Comparison of ENCODE assay signal across 24 mouse cellular contexts in the genomic region with DNA sequence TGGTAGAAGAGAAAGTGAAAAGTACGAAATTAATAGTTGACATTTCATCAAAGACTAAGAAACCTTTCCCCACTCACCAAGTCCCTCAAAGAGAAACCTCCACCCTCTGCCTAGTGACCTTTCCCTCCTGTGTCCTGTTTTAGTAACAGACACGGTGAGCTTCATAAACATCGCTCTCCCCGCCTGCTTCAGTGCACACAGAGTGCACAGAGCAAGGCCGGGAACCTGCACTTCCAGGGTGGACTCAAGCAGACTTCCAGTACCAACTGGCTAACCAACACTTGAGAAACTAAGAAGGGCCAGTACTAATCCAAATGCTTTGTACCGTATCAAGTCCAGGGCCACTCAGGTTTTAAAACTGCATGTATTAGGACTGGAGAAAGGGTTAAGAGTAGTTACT. TPM values are rescaled to one million over a fixed set of nuclear protein-coding genes. Genes with fewer than 3 reads are reported as not detected.
DNase-seq lines count a peak whose midpoint lies in the region; ATAC-seq and TF ChIP-seq lines count a peak whose summit lies in the region.
"Had no signal": no experiment of that assay in that cellular context is flagged by ENCODE, and none has a peak within 500 bp of the region (broad histone marks: within the 10 kb centered on the region; RNA-seq: fewer than 3 reads in every experiment).

No protein-coding gene starts in this region.

- TF ChIP-seq CTCF in liver, adult 2 months (IDR thresholded peaks at IDR 0.05; ENCODE audit: low read depth, low read length), result no peak
- no peak for TF ChIP-seq CTCF in kidney, postnatal 0 days (IDR thresholded peaks at IDR 0.05; ENCODE audit: low read depth)

- ATAC-seq in hindbrain, embryonic 16.5 days, result no peak
- no peak for ATAC-seq in liver, embryonic 11.5 days (replicated peaks; ENCODE audit: low FRiP score)
- ATAC-seq in kidney, postnatal 0 days (replicated peaks; ENCODE audit: low FRiP score, low read depth), result peak; percentile 63
- ATAC-seq: forebrain, embryonic 16.5 days; liver, embryonic 12.5 days had no signal

- peaks cover 45% of the 10 kb centered on the region for H3K4me1 ChIP-seq in hindbrain, embryonic 10.5 days (replicated peaks)
- H3K4me1 ChIP-seq in hindbrain, embryonic 16.5 days (ENCODE audit: control insufficient read depth, insufficient read depth, low read depth, low read length), result peaks cover 8% of the 10 kb centered on the region
- H3K4me1 ChIP-seq in liver, adult 2 months (ENCODE audit: control insufficient read depth, insufficient read depth, low read length), result peaks cover 27% of the 10 kb centered on the region
- no peaks in the 10 kb centered on the region for H3K4me1 ChIP-seq in liver, embryonic 11.5 days (replicated peaks; ENCODE audit: control insufficient read depth, insufficient read depth, low read length)
- peaks cover 26% of the 10 kb centered on the region; the same call in 1 of the 2 replicates for H3K4me1 ChIP-seq in kidney, postnatal 0 days (replicated peaks; ENCODE audit: insufficient read depth, low read length)

- peaks cover 33% of the 10 kb centered on the region; the same call in 1 of the 2 replicates for H3K79me2 ChIP-seq in liver, adult 2 months (ENCODE audit: control insufficient read depth, insufficient read depth, low read length)

- H3K27ac ChIP-seq in hindbrain, embryonic 10.5 days, result peak overlapping the region; percentile 40; the same call in 1 of the 2 replicates
- H3K27ac ChIP-seq in hindbrain, embryonic 16.5 days (ENCODE audit: low read depth, low read length), result no peak overlapping the region
- H3K27ac ChIP-seq in liver, adult 2 months (replicated peaks; ENCODE audit: insufficient read depth, low read depth, low read length), result no peak overlapping the region
- no peak overlapping the region for H3K27ac ChIP-seq in liver, embryonic 11.5 days (ENCODE audit: low read depth, low read length)
- peak overlapping the region; percentile 21 for H3K27ac ChIP-seq in kidney, postnatal 0 days
- H3K27ac ChIP-seq: heart, embryonic 10.5 days; heart, embryonic 15.5 days; hindbrain, embryonic 13.5 days; liver, embryonic 12.5 days had no signal

- no peaks in the 10 kb centered on the region for H3K27me3 ChIP-seq in hindbrain, embryonic 10.5 days (ENCODE audit: insufficient read depth, poor library complexity, severe bottlenecking)
- H3K27me3 ChIP-seq in hindbrain, embryonic 16.5 days (replicated peaks; ENCODE audit: control insufficient read depth, insufficient read depth, low read length), result no peaks in the 10 kb centered on the region
- no peaks in the 10 kb centered on the region for H3K27me3 ChIP-seq in liver, adult 2 months (ENCODE audit: control insufficient read depth, insufficient read depth, low read length)
- peaks cover 3% of the 10 kb centered on the region; the same call in 1 of the 2 replicates for H3K27me3 ChIP-seq in liver, embryonic 11.5 days (replicated peaks; ENCODE audit: control insufficient read depth, insufficient read depth, low read length)
- H3K27me3 ChIP-seq in kidney, postnatal 0 days (ENCODE audit: insufficient read depth, low read length), result no peaks in the 10 kb centered on the region
- H3K27me3 ChIP-seq: heart, embryonic 15.5 days; hindbrain, embryonic 13.5 days had no signal

- no peak overlapping the region for H3K4me2 ChIP-seq in hindbrain, embryonic 16.5 days (ENCODE audit: low read length)
- no peak overlapping the region for H3K4me2 ChIP-seq in liver, embryonic 11.5 days
- no peak overlapping the region for H3K4me2 ChIP-seq in kidney, postnatal 0 days (ENCODE audit: low read length)
- H3K4me2 ChIP-seq: heart, embryonic 15.5 days; hindbrain, embryonic 13.5 days; liver, embryonic 12.5 days had no signal

- no peak overlapping the region for H3K9ac ChIP-seq in hindbrain, embryonic 16.5 days (ENCODE audit: low read depth, low read length)
- H3K9ac ChIP-seq in liver, adult 2 months (ENCODE audit: low read depth, low read length), result no peak overlapping the region
- no peak overlapping the region for H3K9ac ChIP-seq in liver, embryonic 11.5 days (ENCODE audit: low read depth, low read length)
- no peak overlapping the region for H3K9ac ChIP-seq in kidney, postnatal 0 days (ENCODE audit: low read depth, low read length)
- H3K9ac ChIP-seq: heart, embryonic 15.5 days; hindbrain, embryonic 13.5 days; liver, embryonic 12.5 days had no signal

- TF ChIP-seq POLR2A in liver, adult 2 months (IDR thresholded peaks at IDR 0.05; ENCODE audit: extremely low read depth, insufficient read depth, low read length), result no peak

- DNase-seq in hindbrain, embryonic 10.5 days (ENCODE audit: low spot score), result no peak
- DNase-seq in liver, adult 2 months (ENCODE audit: extremely low read depth, low read depth, low spot score), result peak; percentile 57
- no peak for DNase-seq in liver, embryonic 11.5 days (ENCODE audit: low spot score)
- no peak for DNase-seq in kidney, postnatal 0 days (ENCODE audit: low spot score)
- DNase-seq in skeletal muscle tissue, adult 2 months (ENCODE audit: low read depth, low spot score), result peak; percentile 61
- no peak for DNase-seq in adrenal gland, postnatal 4 days (ENCODE audit: low spot score in 2 of 2)
- no peak for DNase-seq in gastrocnemius, postnatal 4 days (ENCODE audit: low spot score in 2 of 2)
- DNase-seq: adrenal gland, postnatal 25 days; cerebellum, adult 18-20 months; cerebellum, postnatal 10 days; gastrocnemius, postnatal 14 days; heart, adult 11 months; heart, postnatal 36 days; layer of hippocampus, adult 9-11 months; lung, adult 2 months; lung, postnatal 10 days; midbrain, embryonic 14.5 days had no signal

- H3K9me3 ChIP-seq in hindbrain, embryonic 10.5 days, result no peaks in the 10 kb centered on the region
- no peaks in the 10 kb centered on the region for H3K9me3 ChIP-seq in hindbrain, embryonic 16.5 days (ENCODE audit: control insufficient read depth, low read length)
- H3K9me3 ChIP-seq in liver, embryonic 11.5 days (ENCODE audit: control insufficient read depth, low read length), result no peaks in the 10 kb centered on the region
- H3K9me3 ChIP-seq in kidney, postnatal 0 days (replicated peaks; ENCODE audit: low read length), result no peaks in the 10 kb centered on the region
- H3K9me3 ChIP-seq: heart, embryonic 10.5 days; heart, embryonic 15.5 days; hindbrain, embryonic 13.5 days; liver, embryonic 12.5 days had no signal

- H3K36me3 ChIP-seq in hindbrain, embryonic 10.5 days, result peaks cover 39% of the 10 kb centered on the region
- no peaks in the 10 kb centered on the region for H3K36me3 ChIP-seq in hindbrain, embryonic 16.5 days (ENCODE audit: control insufficient read depth, insufficient read depth, low read length)
- peaks cover 3% of the 10 kb centered on the region; the same call in 1 of the 2 replicates for H3K36me3 ChIP-seq in liver, adult 2 months (ENCODE audit: control insufficient read depth, insufficient read depth, low read length)
- H3K36me3 ChIP-seq in liver, embryonic 11.5 days (ENCODE audit: control insufficient read depth, insufficient read depth, low read length), result no peaks in the 10 kb centered on the region
- H3K36me3 ChIP-seq in kidney, postnatal 0 days (ENCODE audit: insufficient read depth, low read length), result no peaks in the 10 kb centered on the region
- H3K36me3 ChIP-seq: heart, embryonic 10.5 days; heart, embryonic 15.5 days; hindbrain, embryonic 13.5 days; liver, embryonic 12.5 days had no signal

- 78% methylated on average over 6 of the region's 6 CpGs for WGBS in hindbrain, embryonic 10.5 days
- WGBS in hindbrain, embryonic 16.5 days, result 78% methylated on average over 6 of the region's 6 CpGs
- 37% methylated on average over 6 of the region's 6 CpGs for WGBS in liver, adult 2 months
- WGBS in liver, embryonic 11.5 days, result 77% methylated on average over 6 of the region's 6 CpGs
- WGBS in kidney, postnatal 0 days, result 25% methylated on average over 6 of the region's 6 CpGs

- H3K4me3 ChIP-seq in hindbrain, embryonic 10.5 days, result no peak overlapping the region
- no peak overlapping the region for H3K4me3 ChIP-seq in hindbrain, embryonic 16.5 days (ENCODE audit: low read length)
- no peak overlapping the region for H3K4me3 ChIP-seq in liver, adult 2 months (ENCODE audit: insufficient read depth, low read depth, low read length)
- no peak overlapping the region for H3K4me3 ChIP-seq in liver, embryonic 11.5 days (ENCODE audit: low read depth, low read length)
- no peak overlapping the region for H3K4me3 ChIP-seq in kidney, postnatal 0 days (replicated peaks; ENCODE audit: low read depth, low read length)
- H3K4me3 ChIP-seq: erythroblast, embryonic 14.5 days; heart, embryonic 10.5 days; heart, embryonic 15.5 days; hindbrain, embryonic 13.5 days; liver, embryonic 12.5 days had no signal

RNA-seq across cellular contexts. Expression of a gene that starts 36.0 kb away (rescaled TPM):
- polyA plus RNA-seq in hindbrain, embryonic 10.5 days (2016; fragmentation: Nextera tagmentation; extraction: Ambion mirVana), result 12.7 and 14.4 TPM in 2 replicates
- 18.7 and 22.7 TPM in 2 replicates for polyA plus RNA-seq in hindbrain, embryonic 16.5 days (2015; fragmentation: Nextera tagmentation; extraction: Ambion mirVana)
- 12.4 and 13.3 TPM in 2 replicates for total RNA-seq in liver, adult 2 months (2014; rRNA removed)
- 12.9 and 14.8 TPM in 2 replicates for polyA plus RNA-seq in liver, adult 2 months (2012; rRNA removed)
- 2.9 and 4.3 TPM in 2 replicates for polyA plus RNA-seq in liver, embryonic 11.5 days (2014; fragmentation: Nextera tagmentation; extraction: Ambion mirVana)
- polyA plus RNA-seq in kidney, postnatal 0 days (2015; fragmentation: Nextera tagmentation; extraction: Ambion mirVana), result 6.1 and 8.3 TPM in 2 replicates
- 10 to 100 TPM; 14.5 to 15.3 TPM for total RNA-seq in adrenal gland, postnatal 4 days (2021)
- total RNA-seq in gastrocnemius, postnatal 4 days (2021), result 10 to 100 TPM; 75.3 to 82.6 TPM

Comparison
In these comparisons a context has a peak if more than half of its experiments do, and no peak if none do; other contexts are left out.
1. DNase-seq: peak in liver, adult 2 months (single experiment) and skeletal muscle tissue, adult 2 months (single experiment); none in hindbrain, embryonic 10.5 days (single experiment), liver, embryonic 11.5 days (single experiment), kidney, postnatal 0 days (single experiment), adrenal gland, postnatal 4 days (0 of 2) and gastrocnemius, postnatal 4 days (0 of 2).
2. H3K27ac ChIP-seq: peak in hindbrain, embryonic 10.5 days (single experiment) and kidney, postnatal 0 days (single experiment); none in hindbrain, embryonic 16.5 days (single experiment), liver, adult 2 months (single experiment) and liver, embryonic 11.5 days (single experiment).